Mouse (Mus musculus) embryo, embryonic 11 days (tissue): ENCODE results near the gene Lrrc41.
A peak's percentile ranks its signal among the peaks of the same experiment; 100 is the strongest.

Experiments
- DNase-seq: peaks from one replicate; pipeline ENCODE4 v3.0.0-alpha.2; 2015

Lrrc41 gene

GRCm38 (mm10) chr4:116077240-116078095, 2.4 kb downstream of the Lrrc41 start:
- DNase-seq, result peak; percentile 3

GRCm38 (mm10) chr4:116088510-116089249, 13.6 kb downstream of the Lrrc41 start:
- DNase-seq, result no peak

- DNase-seq, result no peak
These were observed 21.2 kb downstream of the Lrrc41 start for GRCm38 (mm10) chr4:116096291-116096690.

GRCm38 (mm10) chr4:116097211-116097610, 22.1 kb downstream of the Lrrc41 start:
- DNase-seq, result no peak

GRCm38 (mm10) chr4:116100959-116101358, 25.9 kb downstream of the Lrrc41 start:
- no peak for DNase-seq

GRCm38 (mm10) chr4:116105278-116105677, 30.2 kb downstream of the Lrrc41 start:
- no peak for DNase-seq

- no peak for DNase-seq
These were observed 35.6 kb downstream of the Lrrc41 start for GRCm38 (mm10) chr4:116110695-116111094.

GRCm38 (mm10) chr4:116111486-116111885, 36.4 kb downstream of the Lrrc41 start:
- no peak for DNase-seq

GRCm38 (mm10) chr4:116122762-116123161, 47.7 kb downstream of the Lrrc41 start:
- DNase-seq, result peak; percentile 13

- peak; percentile 98 for DNase-seq
These were observed 48.8 kb downstream of the Lrrc41 start, which contains the start of the genes Rad54l and Pomgnt1 for GRCm38 (mm10) chr4:116123602-116124519. Rad54l (minus strand) TSS chr4:116123690. Pomgnt1 (plus strand) TSS chr4:116123840.

GRCm38 (mm10) chr4:116125803-116126386, 50.8 kb downstream of the Lrrc41 start:
- DNase-seq, result no peak

- DNase-seq, result no peak
These were observed 52.9 kb downstream of the Lrrc41 start for GRCm38 (mm10) chr4:116127956-116128355.

- no peak for DNase-seq
These were observed 58.1 kb downstream of the Lrrc41 start for GRCm38 (mm10) chr4:116133126-116133525.

GRCm38 (mm10) chr4:116134990-116135389, 59.9 kb downstream of the Lrrc41 start:
- DNase-seq, result peak; percentile 74

GRCm38 (mm10) chr4:116137421-116137996, 62.4 kb downstream of the Lrrc41 start:
- DNase-seq, result no peak

- DNase-seq, result no peak
These were observed 65.9 kb downstream of the Lrrc41 start for GRCm38 (mm10) chr4:116140801-116141574.

- no peak for DNase-seq
These were observed 66.7 kb downstream of the Lrrc41 start for GRCm38 (mm10) chr4:116141736-116142135.

GRCm38 (mm10) chr4:116142269-116142668, 67.2 kb downstream of the Lrrc41 start:
- DNase-seq, result no peak

GRCm38 (mm10) chr4:116143317-116143811, 68.3 kb downstream of the Lrrc41 start:
- DNase-seq, result no peak

GRCm38 (mm10) chr4:116143891-116144717, 69.0 kb downstream of the Lrrc41 start:
- peak; percentile 81 for DNase-seq
